Mouse (Mus musculus): ENCODE measurements around the gene Gm10972. TPM values are rescaled to one million over a fixed set of nuclear protein-coding genes. Genes with fewer than 3 reads are reported as not detected.

Gm10972 gene
- polyA plus RNA-seq, 1 experiment from 2014 or later, result not detected

- H3K27ac ChIP-seq (ENCODE audit: low read depth), result no peak overlapping the region
- TF ChIP-seq EP300 (IDR thresholded peaks at IDR 0.05; ENCODE audit: low read depth) (no peak), CTCF (IDR thresholded peaks at IDR 0.05; ENCODE audit: low read depth) (no peak)
- no peaks in the 10 kb centered on the region for H3K27me3 ChIP-seq (ENCODE audit: insufficient read depth, low read length)
- no peak for ATAC-seq
- H3K9ac ChIP-seq (replicated peaks), result no peak overlapping the region
- no peak overlapping the region for H3K4me2 ChIP-seq (ENCODE audit: low read depth, low read length)
- 70% methylated on average over 4 of the region's 4 CpGs for WGBS (ENCODE audit: insufficient replicate concordance)
- H3K4me1 ChIP-seq (ENCODE audit: insufficient read depth), result no peaks in the 10 kb centered on the region
- no peak overlapping the region for H3K4me3 ChIP-seq (ENCODE audit: low read depth, low read length)
- H3K9me3 ChIP-seq (ENCODE audit: low read length), result no peaks in the 10 kb centered on the region
- DNase-seq, result no peak
- peaks cover 6% of the 10 kb centered on the region for H3K36me3 ChIP-seq (replicated peaks; ENCODE audit: insufficient read depth, low read length)
These were observed 31.6 kb upstream of the Gm10972 start for GRCm38 (mm10) chr3:94611343-94611742.

- H3K4me3 ChIP-seq (ENCODE audit: low read depth, low read length), result no peak overlapping the region
- no peak overlapping the region for H3K27ac ChIP-seq (ENCODE audit: low read depth)
- H3K4me1 ChIP-seq (ENCODE audit: insufficient read depth), result no peaks in the 10 kb centered on the region
- no peak for DNase-seq
- no peaks in the 10 kb centered on the region for H3K27me3 ChIP-seq (ENCODE audit: insufficient read depth, low read length)
- no peak for ATAC-seq
- TF ChIP-seq EP300 (IDR thresholded peaks at IDR 0.05; ENCODE audit: low read depth) (no peak), CTCF (IDR thresholded peaks at IDR 0.05; ENCODE audit: low read depth) (no peak)
- peaks cover 7% of the 10 kb centered on the region for H3K36me3 ChIP-seq (replicated peaks; ENCODE audit: insufficient read depth, low read length)
- no peak overlapping the region for H3K4me2 ChIP-seq (ENCODE audit: low read depth, low read length)
- no peak overlapping the region for H3K9ac ChIP-seq (replicated peaks)
- WGBS (ENCODE audit: insufficient replicate concordance), result 74% methylated on average over 5 of the region's 5 CpGs
- H3K9me3 ChIP-seq (ENCODE audit: low read length), result no peaks in the 10 kb centered on the region
These were observed 31.1 kb upstream of the Gm10972 start for GRCm38 (mm10) chr3:94611834-94612233.

- DNase-seq, result no peak
- Histone ChIP-seq H3K36me3 (replicated peaks; ENCODE audit: insufficient read depth, low read length) (peaks cover 7% of the 10 kb centered on the region), H3K9ac (replicated peaks) (no peak overlapping the region), H3K4me1 (ENCODE audit: insufficient read depth) (no peaks in the 10 kb centered on the region), H3K9me3 (ENCODE audit: low read length) (no peaks in the 10 kb centered on the region), H3K4me2 (ENCODE audit: low read depth, low read length) (no peak overlapping the region), H3K27me3 (ENCODE audit: insufficient read depth, low read length) (no peaks in the 10 kb centered on the region), H3K4me3 (ENCODE audit: low read depth, low read length) (no peak overlapping the region), H3K27ac (ENCODE audit: low read depth) (no peak overlapping the region)
- TF ChIP-seq EP300 (IDR thresholded peaks at IDR 0.05; ENCODE audit: low read depth), result no peak
- TF ChIP-seq CTCF (IDR thresholded peaks at IDR 0.05; ENCODE audit: low read depth), result no peak
- 89% methylated on average over 1 of the region's 1 CpGs for WGBS (ENCODE audit: insufficient replicate concordance)
- no peak for ATAC-seq
These were observed 30.6 kb upstream of the Gm10972 start for GRCm38 (mm10) chr3:94612274-94612673.

- no peak overlapping the region for H3K9ac ChIP-seq (replicated peaks)
- H3K36me3 ChIP-seq (replicated peaks; ENCODE audit: insufficient read depth, low read length), result peaks cover 7% of the 10 kb centered on the region
- DNase-seq (no peak), ATAC-seq (peak; percentile 62)
- WGBS (ENCODE audit: insufficient replicate concordance), result 69% methylated on average over 7 of the region's 7 CpGs
- no peaks in the 10 kb centered on the region for H3K4me1 ChIP-seq (ENCODE audit: insufficient read depth)
- H3K27me3 ChIP-seq (ENCODE audit: insufficient read depth, low read length), result no peaks in the 10 kb centered on the region
- H3K27ac ChIP-seq (ENCODE audit: low read depth), result no peak overlapping the region
- no peak overlapping the region for H3K4me3 ChIP-seq (ENCODE audit: low read depth, low read length)
- H3K4me2 ChIP-seq (ENCODE audit: low read depth, low read length), result no peak overlapping the region
- TF ChIP-seq CTCF (IDR thresholded peaks at IDR 0.05; ENCODE audit: low read depth) (no peak), EP300 (IDR thresholded peaks at IDR 0.05; ENCODE audit: low read depth) (no peak)
- H3K9me3 ChIP-seq (ENCODE audit: low read length), result no peaks in the 10 kb centered on the region
These were observed 29.5 kb upstream of the Gm10972 start for GRCm38 (mm10) chr3:94613258-94613878.

- H3K9me3 ChIP-seq (ENCODE audit: low read length), result no peaks in the 10 kb centered on the region
- no peaks in the 10 kb centered on the region for H3K27me3 ChIP-seq (ENCODE audit: insufficient read depth, low read length)
- no peaks in the 10 kb centered on the region for H3K4me1 ChIP-seq (ENCODE audit: insufficient read depth)
- WGBS (ENCODE audit: insufficient replicate concordance), result 57% methylated on average over 4 of the region's 4 CpGs
- no peak overlapping the region for H3K9ac ChIP-seq (replicated peaks)
- H3K4me3 ChIP-seq (ENCODE audit: low read depth, low read length), result no peak overlapping the region
- TF ChIP-seq CTCF (IDR thresholded peaks at IDR 0.05; ENCODE audit: low read depth) (peak; percentile 85), EP300 (IDR thresholded peaks at IDR 0.05; ENCODE audit: low read depth) (no peak)
- DNase-seq, result peak; percentile 52
- peaks cover 11% of the 10 kb centered on the region for H3K36me3 ChIP-seq (replicated peaks; ENCODE audit: insufficient read depth, low read length)
- no peak overlapping the region for H3K4me2 ChIP-seq (ENCODE audit: low read depth, low read length)
- ATAC-seq, result no peak
- no peak overlapping the region for H3K27ac ChIP-seq (ENCODE audit: low read depth)
These were observed 26.2 kb upstream of the Gm10972 start for GRCm38 (mm10) chr3:94616717-94617116.

GRCm38 (mm10) chr3:94621740-94622507 lies 21.0 kb upstream of the Gm10972 start:
- H3K9me3 ChIP-seq (ENCODE audit: low read length), result no peaks in the 10 kb centered on the region
- no peaks in the 10 kb centered on the region for H3K4me1 ChIP-seq (ENCODE audit: insufficient read depth)
- H3K4me2 ChIP-seq (ENCODE audit: low read depth, low read length), result no peak overlapping the region
- DNase-seq (no peak), ATAC-seq (peak; percentile 41; the same call in 1 of the 2 replicates)
- H3K27me3 ChIP-seq (ENCODE audit: insufficient read depth, low read length), result no peaks in the 10 kb centered on the region
- H3K36me3 ChIP-seq (replicated peaks; ENCODE audit: insufficient read depth, low read length), result peaks cover 9% of the 10 kb centered on the region; the same call in 1 of the 2 replicates
- H3K27ac ChIP-seq (ENCODE audit: low read depth), result no peak overlapping the region
- 79% methylated on average over 11 of the region's 11 CpGs for WGBS (ENCODE audit: insufficient replicate concordance)
- no peak overlapping the region for H3K9ac ChIP-seq (replicated peaks)
- H3K4me3 ChIP-seq (ENCODE audit: low read depth, low read length), result no peak overlapping the region
- TF ChIP-seq CTCF (IDR thresholded peaks at IDR 0.05; ENCODE audit: low read depth) (no peak), EP300 (IDR thresholded peaks at IDR 0.05; ENCODE audit: low read depth) (no peak)
